Mouse (Mus musculus) liver, embryonic 16.5 days (tissue): Measurements from ENCODE around the gene 1700030K09Rik. TPM values are rescaled to one million over a fixed set of nuclear protein-coding genes. Genes with fewer than 3 reads are reported as not detected.

ENCODE experiments used
- microRNA-seq: library from miRNA; unstranded; fragments of <30 nt; microRNA quantifications from one replicate; pipeline ENCODE4, GENCODE M21; 2016
- polyA plus RNA-seq: library from polyadenylated mRNA; unstranded; fragments of >200 nt; fragmentation: Nextera tagmentation; extraction: Ambion mirVana; gene quantifications from 2 replicates; pipeline ENCODE4 v1.2.1, GENCODE M21; 2015

Gene 1700030K09Rik
- polyA plus RNA-seq, 1 experiment from 2014 or later, result 3.4 TPM

Small RNA genes within 50 kb of the gene (microRNA-seq; reads per million reads assigned to microRNA genes)
- 1.5 reads per million for gene Mir7068

Other genes with a start within 250 kb of the 1700030K09Rik start
- not detected in 2 replicates for gene Cib3, start 231.0 kb upstream of the 1700030K09Rik start, polyA plus RNA-seq
- not detected in 2 replicates for gene Gm11034, start 230.2 kb upstream of the 1700030K09Rik start, polyA plus RNA-seq
- gene Fam32a, start 224.2 kb upstream of the 1700030K09Rik start, polyA plus RNA-seq, result 32.5 and 32.9 TPM in 2 replicates
- gene Ap1m1, start 203.9 kb upstream of the 1700030K09Rik start, polyA plus RNA-seq, result 53.6 and 54.3 TPM in 2 replicates
- 5.8 and 6.0 TPM in 2 replicates for gene Gm10282, start 138.6 kb upstream of the 1700030K09Rik start, polyA plus RNA-seq
- 1.8 and 2.0 TPM in 2 replicates for gene Klf2, start 124.8 kb upstream of the 1700030K09Rik start, polyA plus RNA-seq
- gene Eps15l1, start 22.4 kb upstream of the 1700030K09Rik start, polyA plus RNA-seq, result 19.2 and 20.0 TPM in 2 replicates
- gene Calr3, start within 50 bp of the 1700030K09Rik start, polyA plus RNA-seq, result 0.54 and 0.74 TPM in 2 replicates
- gene Cherp, start 31.3 kb downstream of the 1700030K09Rik start, polyA plus RNA-seq, result 16.2 and 23.1 TPM in 2 replicates
- 3.0 and 3.5 TPM in 2 replicates for gene Slc35e1, start 48.7 kb downstream of the 1700030K09Rik start, polyA plus RNA-seq
- 6.2 and 6.3 TPM in 2 replicates for gene Med26, start 104.4 kb downstream of the 1700030K09Rik start, polyA plus RNA-seq
- gene Smim7, start 127.2 kb downstream of the 1700030K09Rik start, polyA plus RNA-seq, result 40.1 and 40.8 TPM in 2 replicates
- gene Tmem38a, start 128.2 kb downstream of the 1700030K09Rik start, polyA plus RNA-seq, result 2.6 and 4.5 TPM in 2 replicates
- 0.05 TPM in 1 of 2 replicates, not detected in the other for gene Nwd1, start 202.8 kb downstream of the 1700030K09Rik start, polyA plus RNA-seq